Mouse (Mus musculus) thymus, adult 2 months (tissue): ENCODE results near the gene Elk4.

Experiments
- CTCF ChIP-seq: fragments of 200-500 bp; IDR thresholded peaks from 2 replicates; pipeline ENCODE4 v1.5.1; 2012; ENCODE audit warnings: mild to moderate bottlenecking, control low read depth, low read length, moderate library complexity, borderline replicate concordance; ENCODE audit not compliant: control insufficient read depth, poor library complexity, insufficient read depth; ENCODE audit errors: extremely low read depth
- POLR2A ChIP-seq: fragments of 200-500 bp; IDR thresholded peaks from 2 replicates; pipeline ENCODE4 v1.6.1; 2012; ENCODE audit warnings: mild to moderate bottlenecking, low read length, control low read depth, moderate library complexity; ENCODE audit not compliant: control insufficient read depth, poor library complexity, insufficient read depth; ENCODE audit errors: extremely low read depth

DNA sequence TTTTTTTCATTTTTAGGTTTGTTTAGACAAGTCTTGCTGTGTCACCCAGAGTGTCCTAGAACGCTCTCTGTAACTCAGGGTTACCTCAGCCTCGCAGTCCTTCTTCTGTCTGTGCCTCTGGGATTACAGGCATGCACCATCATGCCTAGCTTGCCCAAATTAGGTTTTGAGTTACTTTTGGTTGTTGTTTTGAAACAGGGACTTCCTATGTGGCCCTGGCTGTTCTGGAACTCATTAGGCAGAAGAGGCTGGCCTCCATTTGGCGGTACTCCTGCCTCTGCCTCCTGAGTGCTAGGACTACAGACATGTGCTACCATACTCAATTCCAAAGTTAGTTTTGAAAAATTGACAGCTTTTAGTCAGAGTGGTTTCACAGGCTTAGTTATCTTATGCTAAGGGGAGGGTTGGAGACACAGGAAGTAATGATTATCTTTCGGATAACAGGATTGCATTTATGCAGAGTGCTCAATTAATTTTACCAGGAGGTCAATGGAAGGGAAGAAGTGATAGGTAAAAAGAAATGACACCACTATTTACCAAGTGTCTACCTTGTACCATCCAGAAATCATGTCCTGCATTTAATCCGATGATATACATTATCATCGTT lies 2.7 kb upstream of the Elk4 start:
- no peak for TF ChIP-seq CTCF
- no peak for TF ChIP-seq POLR2A
